Mouse (Mus musculus): ENCODE data around the gene Hat1.

The Hat1 gene

GRCm38 (mm10) chr2:71462553-71462952, 73.8 kb downstream of the Hat1 start:
- no peak for DNase-seq (ENCODE audit: low spot score)

GRCm38 (mm10) chr2:71466103-71466502, 77.3 kb downstream of the Hat1 start:
- no peak for DNase-seq (ENCODE audit: low spot score)

- DNase-seq (ENCODE audit: low spot score) = no peak
Observed at GRCm38 (mm10) chr2:71466861-71467450, 78.2 kb downstream of the Hat1 start.

GRCm38 (mm10) chr2:71471094-71471493, 82.3 kb downstream of the Hat1 start:
- DNase-seq (ENCODE audit: low spot score) = no peak

- no peak for DNase-seq (ENCODE audit: low spot score)
Observed at GRCm38 (mm10) chr2:71473830-71474229, 85.1 kb downstream of the Hat1 start.

- no peak for DNase-seq (ENCODE audit: low spot score)
Observed at GRCm38 (mm10) chr2:71474345-71474744, 85.6 kb downstream of the Hat1 start.

GRCm38 (mm10) chr2:71475311-71475710, 86.6 kb downstream of the Hat1 start:
- no peak for DNase-seq (ENCODE audit: low spot score)

GRCm38 (mm10) chr2:71475760-71476159, 87.0 kb downstream of the Hat1 start:
- no peak for DNase-seq (ENCODE audit: low spot score)

GRCm38 (mm10) chr2:71477787-71478186, 89.0 kb downstream of the Hat1 start:
- no peak for DNase-seq (ENCODE audit: low spot score)

GRCm38 (mm10) chr2:71479917-71480316, 91.2 kb downstream of the Hat1 start:
- DNase-seq (ENCODE audit: low spot score) = no peak

- DNase-seq (ENCODE audit: low spot score) = no peak
Observed at GRCm38 (mm10) chr2:71481825-71482224, 93.1 kb downstream of the Hat1 start.

- no peak for DNase-seq (ENCODE audit: low spot score)
Observed at GRCm38 (mm10) chr2:71483046-71483716, 94.4 kb downstream of the Hat1 start.

GRCm38 (mm10) chr2:71483717-71484066, 94.9 kb downstream of the Hat1 start:
- DNase-seq (ENCODE audit: low spot score) = no peak
